Mouse (Mus musculus) embryonic fibroblast, embryonic 13.5 days (primary cell): Measurements from ENCODE around the gene Ptprt.

Experiments
- CTCF ChIP-seq: IDR thresholded peaks from 2 replicates; pipeline ENCODE4 v1.5.1; 2011; ENCODE audit warnings: mild to moderate bottlenecking, control low read depth, low read length, moderate library complexity, borderline replicate concordance; ENCODE audit not compliant: insufficient read depth
- POLR2A ChIP-seq: IDR thresholded peaks from 2 replicates; pipeline ENCODE4 v1.6.1; 2011; ENCODE audit warnings: low read depth, mild to moderate bottlenecking, control low read depth, low read length, moderate library complexity

- TF ChIP-seq CTCF (no peak), POLR2A (no peak)
Measured at GRCm38 (mm10) chr2:162413073-162413812, 247.7 kb downstream of the Ptprt start.
